Mouse (Mus musculus) MEL (cell line): ENCODE measurements around the gene Desi1. TPM values are rescaled to one million over a fixed set of nuclear protein-coding genes. Genes with fewer than 3 reads are reported as not detected.

ENCODE experiments used
- DNase-seq: peaks from one replicate; pipeline ENCODE4 v3.0.0; 2011; ENCODE audit warnings: low read depth, low spot score
- H3K27ac ChIP-seq: 2 replicates; pipeline ENCODE4 v1.5.1; 2012; ENCODE audit warnings: low read depth, mild to moderate bottlenecking, control low read depth, low read length, moderate library complexity; ENCODE audit not compliant: control insufficient read depth
- H3K27me3 ChIP-seq, 2 experiments: fragments of 150-350 bp in 1 of 2; sonication (generic) in 1 of 2; 2 replicates each; pipeline ENCODE4 v1.6.1; 2012; ENCODE audit warnings: low read length in 2 of 2, mild to moderate bottlenecking in 2 of 2, improper control_type of control experiment in 1 of 2, moderate library complexity in 1 of 2; ENCODE audit not compliant: insufficient read depth in 2 of 2, control insufficient read depth in 1 of 2
- H3K36me3 ChIP-seq, 2 experiments: 2 replicates each; pipeline ENCODE4 v1.6.1; 2012 to 2014; ENCODE audit warnings: low read length in 2 of 2, improper control_type of control experiment in 1 of 2, inconsistent platforms in 1 of 2, mild to moderate bottlenecking in 1 of 2; ENCODE audit not compliant: insufficient read depth in 2 of 2, control insufficient read depth in 1 of 2
- H3K4me1 ChIP-seq, 2 experiments: fragments of 150-350 bp in 1 of 2; sonication (generic) in 1 of 2; 2 replicates each; pipeline ENCODE4 v1.6.1; 2012; ENCODE audit warnings: low read length in 2 of 2, improper control_type of control experiment in 1 of 2, mild to moderate bottlenecking in 1 of 2; ENCODE audit not compliant: insufficient read depth in 2 of 2, control insufficient read depth in 1 of 2
- H3K4me3 ChIP-seq, 2 experiments: fragments of 150-350 bp in 1 of 2; sonication (generic) in 1 of 2; 2 replicates each; pipeline ENCODE4 v1.5.1; 2012; ENCODE audit warnings: low read depth in 2 of 2, low read length in 2 of 2, mild to moderate bottlenecking in 2 of 2, moderate library complexity in 2 of 2, control low read depth in 1 of 2, improper control_type of control experiment in 1 of 2; ENCODE audit not compliant: control insufficient read depth in 1 of 2, insufficient read depth in 1 of 2
- H3K79me2 ChIP-seq: 2 replicates; pipeline ENCODE4 v1.6.1; 2012; ENCODE audit warnings: mild to moderate bottlenecking, low read length, moderate library complexity; ENCODE audit not compliant: control insufficient read depth, poor library complexity, insufficient read depth
- H3K9ac ChIP-seq: 2 replicates; pipeline ENCODE4 v1.6.1; 2012; ENCODE audit warnings: low read depth, mild to moderate bottlenecking, control low read depth, low read length, moderate library complexity; ENCODE audit not compliant: control insufficient read depth, poor library complexity, severe bottlenecking
- H3K9me3 ChIP-seq: fragments of 150-350 bp; sonication (generic); replicated peaks from 2 replicates; pipeline ENCODE4 v1.6.1; 2012; ENCODE audit warnings: mild to moderate bottlenecking, low read length, improper control_type of control experiment, moderate library complexity; ENCODE audit not compliant: insufficient read depth
- BHLHE40 ChIP-seq: IDR thresholded peaks from 2 replicates; pipeline ENCODE4 v1.6.1; 2012; ENCODE audit warnings: low read depth, mild to moderate bottlenecking, inconsistent platforms, low read length, improper control_type of control experiment, borderline replicate concordance
- CHD2 ChIP-seq: IDR thresholded peaks from 2 replicates; pipeline ENCODE4 v1.6.1; 2011; ENCODE audit warnings: low read length, improper control_type of control experiment
- CTCF ChIP-seq, 3 experiments: IDR thresholded peaks in 2 of 3; conservative IDR thresholded peaks in 1 of 3; 2 replicates each; pipeline ENCODE4 v1.5.1; 2011 to 2012; ENCODE audit warnings: low read length in 3 of 3, low read depth in 2 of 3, mild to moderate bottlenecking in 2 of 3, improper control_type of control experiment in 1 of 3, inconsistent platforms in 1 of 3, mixed read lengths in 1 of 3, moderate library complexity in 1 of 3; ENCODE audit not compliant: control insufficient read depth in 1 of 3, insufficient read depth in 1 of 3, poor library complexity in 1 of 3, severe bottlenecking in 1 of 3
- E2F4 ChIP-seq: IDR thresholded peaks from 2 replicates; pipeline ENCODE4 v1.6.1; 2011; ENCODE audit warnings: low read depth, low read length, improper control_type of control experiment, borderline replicate concordance
- ELF1 ChIP-seq: IDR thresholded peaks from 2 replicates; pipeline ENCODE4 v1.6.1; 2014; ENCODE audit warnings: low read depth, mild to moderate bottlenecking, inconsistent platforms, low read length, improper control_type of control experiment, moderate library complexity
- ETS1 ChIP-seq: IDR thresholded peaks from 2 replicates; pipeline ENCODE4 v1.6.1; 2012; ENCODE audit warnings: low read depth, mild to moderate bottlenecking, inconsistent platforms, low read length, improper control_type of control experiment, moderate library complexity
- HCFC1 ChIP-seq: IDR thresholded peaks from 2 replicates; pipeline ENCODE4 v1.6.1; 2012; ENCODE audit warnings: low read depth, mild to moderate bottlenecking, inconsistent platforms, low read length, improper control_type of control experiment, moderate library complexity
- KAT2A ChIP-seq: conservative IDR thresholded peaks from 2 replicates; pipeline ENCODE4 v1.6.1; 2012; ENCODE audit warnings: low read depth, low read length, improper control_type of control experiment, inconsistent platforms
- MAFK ChIP-seq: IDR thresholded peaks from 2 replicates; pipeline ENCODE4 v1.6.1; 2011; ENCODE audit warnings: low read depth, mild to moderate bottlenecking, low read length, improper control_type of control experiment, borderline replicate concordance
- MYB ChIP-seq: IDR thresholded peaks from 2 replicates; pipeline ENCODE4 v1.6.1; 2011; ENCODE audit warnings: mild to moderate bottlenecking, low read depth, low read length, improper control_type of control experiment
- NELFE ChIP-seq: IDR thresholded peaks from 2 replicates; pipeline ENCODE4 v1.6.1; 2011; ENCODE audit warnings: low read depth, low read length, improper control_type of control experiment
- POLR2A ChIP-seq, 2 experiments: IDR thresholded peaks; 2 replicates each; pipeline ENCODE4 v1.6.1; 2011 to 2012; ENCODE audit warnings: low read length in 2 of 2, mild to moderate bottlenecking in 2 of 2, control low read depth in 1 of 2, improper control_type of control experiment in 1 of 2, low read depth in 1 of 2, moderate library complexity in 1 of 2; ENCODE audit not compliant: control insufficient read depth in 1 of 2, insufficient read depth in 1 of 2, poor library complexity in 1 of 2
- POLR2AphosphoS2 ChIP-seq: IDR thresholded peaks from 2 replicates; pipeline ENCODE4 v1.6.1; 2011; ENCODE audit warnings: low read length, improper control_type of control experiment
- POLR2AphosphoS5 ChIP-seq: IDR thresholded peaks from 2 replicates; pipeline ENCODE4 v1.6.1; 2012; ENCODE audit warnings: low read depth, borderline replicate concordance, mild to moderate bottlenecking, inconsistent platforms, low read length, moderate library complexity, mixed read lengths
- SIN3A ChIP-seq: IDR thresholded peaks from 2 replicates; pipeline ENCODE4 v1.6.1; 2012; ENCODE audit warnings: low read length, improper control_type of control experiment, inconsistent platforms
- SMC3 ChIP-seq: IDR thresholded peaks from 2 replicates; pipeline ENCODE4 v1.6.1; 2011; ENCODE audit warnings: low read depth, low read length, improper control_type of control experiment
- TAL1 ChIP-seq: IDR thresholded peaks from 2 replicates; pipeline ENCODE4 v1.6.1; 2012; ENCODE audit warnings: mild to moderate bottlenecking, inconsistent platforms, low read length, moderate library complexity, mixed read lengths
- TBP ChIP-seq: IDR thresholded peaks from 2 replicates; pipeline ENCODE4 v1.8.0; 2011; ENCODE audit warnings: low read depth, low read length, improper control_type of control experiment
- UBTF ChIP-seq: IDR thresholded peaks from 2 replicates; pipeline ENCODE4 v1.6.1; 2012; ENCODE audit warnings: low read depth, mild to moderate bottlenecking, inconsistent platforms, low read length, improper control_type of control experiment, moderate library complexity, borderline replicate concordance; ENCODE audit not compliant: insufficient read depth
- USF1 ChIP-seq: IDR thresholded peaks from 2 replicates; pipeline ENCODE4 v1.6.1; 2014; ENCODE audit warnings: low read depth, mild to moderate bottlenecking, inconsistent platforms, low read length, improper control_type of control experiment, moderate library complexity
- USF2 ChIP-seq, 2 experiments: IDR thresholded peaks; 2 replicates each; pipeline ENCODE4 v1.6.1; 2011 to 2012; ENCODE audit warnings: improper control_type of control experiment in 2 of 2, low read length in 2 of 2, borderline replicate concordance in 1 of 2, inconsistent platforms in 1 of 2, low read depth in 1 of 2, mild to moderate bottlenecking in 1 of 2; ENCODE audit not compliant: insufficient read depth in 1 of 2
- ZC3H11A ChIP-seq: IDR thresholded peaks from 2 replicates; pipeline ENCODE4 v1.6.1; 2012; ENCODE audit warnings: low read depth, mild to moderate bottlenecking, inconsistent platforms, low read length, improper control_type of control experiment
- ZMIZ1 ChIP-seq: IDR thresholded peaks from 2 replicates; pipeline ENCODE4 v1.6.1; 2012; ENCODE audit warnings: low read depth, mild to moderate bottlenecking, inconsistent platforms, low read length, improper control_type of control experiment, moderate library complexity
- polyA plus RNA-seq, 2 experiments: library from polyadenylated mRNA; stranded (reverse) in 1 of 2; unstranded in 1 of 2; fragments of >175 nt in 1 of 2; fragments of >200 nt in 1 of 2; gene quantifications; 2 replicates each; pipeline versions ENCODE4 v1.2.1 to v1.2.4; 2012; ENCODE audit warnings: low replicate concordance in 2 of 2, low read depth in 1 of 2; ENCODE audit not compliant: insufficient read length in 2 of 2, insufficient read depth in 1 of 2, missing spikeins in 1 of 2
- total RNA-seq: library from RNA; depleted of rRNA; stranded (reverse); fragments of 300-350 nt; gene quantifications from 2 replicates; pipeline ENCODE4 v1.2.3, GENCODE M21; 2012

Gene Desi1
- total and polyA plus RNA-seq, 3 experiments, result 26.3 to 116 TPM; not detected in 1

- Histone ChIP-seq H3K27me3 (no peaks in the 10 kb centered on the region), H3K4me3 (no peak overlapping the region), H3K4me1 (peaks cover 0 to 6% of the 10 kb centered on the region in 2 experiments; a peak in 3 of 4 replicates), H3K9me3 (no peaks in the 10 kb centered on the region), H3K36me3 (peaks cover 0 to 5% of the 10 kb centered on the region in 2 experiments; a peak in 1 of 4 replicates), H3K79me2 (no peaks in the 10 kb centered on the region), H3K27ac (no peak overlapping the region), H3K9ac (no peak overlapping the region)
- DNase-seq, result no peak
- TF ChIP-seq MYB (no peak), CTCF (IDR thresholded peaks at IDR 0.05 in 2 of 3, conservative IDR thresholded peaks at IDR 0.05 in 1 of 3; ENCODE audit: control insufficient read depth in 1 of 3, insufficient read depth in 1 of 3, low read depth in 2 of 3, low read length in 3 of 3, poor library complexity in 1 of 3, severe bottlenecking in 1 of 3) (no peak), MAFK (no peak), POLR2AphosphoS2 (no peak), HCFC1 (no peak), CHD2 (no peak), SMC3 (no peak), BHLHE40 (no peak), USF2 (IDR thresholded peaks at IDR 0.05; ENCODE audit: borderline replicate concordance in 1 of 2, insufficient read depth in 1 of 2, low read depth in 1 of 2, low read length in 2 of 2) (no peak), ELF1 (no peak), ZMIZ1 (no peak), SIN3A (no peak), ETS1 (no peak), KAT2A (no peak), USF1 (no peak), UBTF (no peak)
Measured at GRCm38 (mm10) chr15:81968447-81968846, 65.2 kb downstream of the Desi1 start.

GRCm38 (mm10) chr15:81967821-81968220 is 65.8 kb downstream of the Desi1 start:
- DNase-seq, result no peak
- Histone ChIP-seq H3K79me2 (no peaks in the 10 kb centered on the region), H3K4me3 (no peak overlapping the region), H3K4me1 (peaks cover 0 to 6% of the 10 kb centered on the region in 2 experiments; a peak in 3 of 4 replicates), H3K9ac (no peak overlapping the region), H3K9me3 (no peaks in the 10 kb centered on the region), H3K27me3 (no peaks in the 10 kb centered on the region), H3K36me3 (peaks cover 0 to 5% of the 10 kb centered on the region in 2 experiments; a peak in 1 of 4 replicates), H3K27ac (no peak overlapping the region)
- no peak for TF ChIP-seq SIN3A
- TF ChIP-seq TBP, result no peak
- TF ChIP-seq NELFE, result no peak
- no peak for TF ChIP-seq POLR2A (IDR thresholded peaks at IDR 0.05; ENCODE audit: control insufficient read depth in 1 of 2, insufficient read depth in 1 of 2, low read depth in 1 of 2, low read length in 2 of 2, poor library complexity in 1 of 2)
- no peak for TF ChIP-seq TAL1
- TF ChIP-seq E2F4, result no peak
- no peak for TF ChIP-seq ZC3H11A
- TF ChIP-seq POLR2AphosphoS5, result no peak
